Mouse (Mus musculus) CH12F3 (cell line): ENCODE measurements around the gene Mllt11.

Experiments
- in situ Hi-C: fragments of 300-500 bp; cut with MboI; formaldehyde crosslinking; loops from 2 replicates; pipeline ENCODE4 v1.14.3; 2020; ENCODE audit warnings: low sequenced_read_pairs

Gene Mllt11

GRCm38 (mm10) chr3:95174011-95174592, 57.9 kb downstream of the Mllt11 start:
- in situ Hi-C loops = no loop called here

- in situ Hi-C loops = no loop called here
These were observed 58.6 kb downstream of the Mllt11 start for GRCm38 (mm10) chr3:95173256-95173949.

DNA sequence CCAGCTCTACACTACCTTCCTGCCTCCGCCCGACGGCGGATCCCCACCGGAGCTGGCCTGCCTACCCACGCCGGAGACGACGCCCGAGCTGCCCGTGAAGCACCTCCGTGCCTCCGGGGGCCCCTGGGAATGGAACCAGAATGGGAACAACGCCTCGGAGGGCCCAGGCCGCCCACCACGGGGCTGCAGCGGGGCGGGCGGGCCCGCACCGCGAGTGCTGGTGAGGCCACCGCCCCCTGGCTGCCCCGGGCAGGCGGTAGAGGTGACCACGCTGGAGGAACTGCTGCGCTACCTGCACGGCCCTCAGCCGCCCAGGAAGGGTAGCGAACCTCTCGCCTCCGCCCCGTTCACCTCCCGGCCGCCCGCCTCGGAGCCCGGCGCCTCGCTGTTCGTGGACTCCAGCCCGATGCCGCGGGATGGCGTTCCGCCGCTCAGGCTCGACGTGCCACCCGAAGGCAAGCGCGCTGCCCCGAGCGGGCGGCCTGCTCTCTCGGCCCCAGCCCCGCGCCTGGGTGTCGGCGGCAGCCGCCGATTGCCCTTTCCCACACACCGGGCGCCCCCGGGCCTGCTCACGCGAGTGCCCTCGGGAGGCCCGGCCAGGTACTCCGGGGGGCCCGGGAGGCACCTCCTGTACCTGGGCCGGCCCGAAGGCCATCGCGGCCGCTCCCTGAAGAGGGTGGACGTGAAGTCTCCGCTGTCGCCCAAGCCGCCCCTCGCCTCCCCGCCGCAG, 59.3 kb downstream of the Mllt11 start:
- in situ Hi-C loops = no loop called here

DNA sequence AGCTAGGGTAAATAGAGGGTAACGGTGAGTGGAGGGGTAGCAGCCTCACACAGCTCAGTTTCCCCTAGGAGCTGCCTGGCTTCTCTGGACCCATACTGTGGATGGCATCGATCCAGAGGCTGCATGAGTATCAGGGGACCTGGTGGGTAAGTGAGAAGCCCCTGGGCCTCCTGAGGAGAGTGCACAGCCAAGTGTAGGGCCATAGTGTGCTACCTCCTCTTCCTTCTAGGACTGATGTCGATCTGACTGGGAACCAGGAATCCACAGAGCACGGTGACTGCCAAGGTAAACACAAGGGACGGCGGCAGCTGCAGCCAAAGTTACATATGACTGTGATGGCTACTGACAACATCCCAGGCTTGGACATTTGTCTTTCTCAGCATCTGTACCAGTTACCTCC, 60.9 kb downstream of the Mllt11 start:
- in situ Hi-C loops = no loop called here

GRCm38 (mm10) chr3:95169996-95170395, 62.0 kb downstream of the Mllt11 start:
- in situ Hi-C loops = no loop called here
